Mouse (Mus musculus): Measurements from ENCODE around the gene Tbca. TPM values are rescaled to one million over a fixed set of nuclear protein-coding genes. Genes with fewer than 3 reads are reported as not detected.

The Tbca gene
- polyA plus RNA-seq, 1 experiment from 2014 or later, result 255 TPM

DNA sequence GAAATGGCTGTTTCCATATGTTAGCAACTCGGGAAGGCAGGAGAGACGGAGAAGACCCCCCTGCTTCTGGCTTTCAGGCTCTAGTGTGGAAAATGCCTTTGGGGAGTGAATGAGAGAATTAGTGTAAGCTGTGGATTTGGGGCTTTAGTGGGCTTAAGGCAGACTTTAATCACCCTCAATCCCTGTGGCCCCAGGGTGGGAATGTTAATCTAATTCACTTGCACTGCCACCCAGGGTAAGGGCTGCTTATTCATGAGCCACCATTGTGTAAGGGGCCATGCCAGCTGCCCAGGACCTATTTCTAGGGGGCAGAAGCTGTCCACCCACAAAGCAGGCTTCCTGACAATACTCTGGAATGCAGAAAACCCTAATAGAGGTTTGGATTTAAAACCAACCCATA, 78.2 kb downstream of the Tbca start:
- Histone ChIP-seq H3K9ac (ENCODE audit: low read depth, low read length) (no peak overlapping the region), H3K27me3 (ENCODE audit: control insufficient read depth, insufficient read depth, low read length) (peaks cover 64% of the 10 kb centered on the region), H3K4me2 (replicated peaks; ENCODE audit: low read depth, low read length) (no peak overlapping the region), H3K4me3 (ENCODE audit: low read length) (no peak overlapping the region), H3K4me1 (ENCODE audit: control insufficient read depth, insufficient read depth, low read length) (0 out of 2 replicates have a peak, but pooled peaks cover 3% of the 10 kb centered on the region), H3K27ac (ENCODE audit: low read depth, low read length) (no peak overlapping the region), H3K36me3 (ENCODE audit: control insufficient read depth, insufficient read depth, low read length) (no peaks in the 10 kb centered on the region), H3K9me3 (ENCODE audit: control insufficient read depth, low read length) (no peaks in the 10 kb centered on the region)
- 45% methylated on average over 2 of the region's 2 CpGs for WGBS
- ATAC-seq (ENCODE audit: low FRiP score, low TSS enrichment), result no peak

- 0 out of 2 replicates have a peak, but pooled peaks cover 3% of the 10 kb centered on the region for H3K4me1 ChIP-seq (ENCODE audit: control insufficient read depth, insufficient read depth, low read length)
- no peak overlapping the region for H3K27ac ChIP-seq (ENCODE audit: low read depth, low read length)
- no peaks in the 10 kb centered on the region for H3K36me3 ChIP-seq (ENCODE audit: control insufficient read depth, insufficient read depth, low read length)
- ATAC-seq (ENCODE audit: low FRiP score, low TSS enrichment), result no peak
- no peaks in the 10 kb centered on the region for H3K9me3 ChIP-seq (ENCODE audit: control insufficient read depth, low read length)
- H3K9ac ChIP-seq (ENCODE audit: low read depth, low read length), result no peak overlapping the region
- 57% methylated on average over 4 of the region's 4 CpGs for WGBS
- H3K4me2 ChIP-seq (replicated peaks; ENCODE audit: low read depth, low read length), result no peak overlapping the region
- H3K4me3 ChIP-seq (ENCODE audit: low read length), result no peak overlapping the region
- peaks cover 73% of the 10 kb centered on the region for H3K27me3 ChIP-seq (ENCODE audit: control insufficient read depth, insufficient read depth, low read length)
Observed at GRCm38 (mm10) chr13:94867772-94868171, 79.1 kb downstream of the Tbca start.

DNA sequence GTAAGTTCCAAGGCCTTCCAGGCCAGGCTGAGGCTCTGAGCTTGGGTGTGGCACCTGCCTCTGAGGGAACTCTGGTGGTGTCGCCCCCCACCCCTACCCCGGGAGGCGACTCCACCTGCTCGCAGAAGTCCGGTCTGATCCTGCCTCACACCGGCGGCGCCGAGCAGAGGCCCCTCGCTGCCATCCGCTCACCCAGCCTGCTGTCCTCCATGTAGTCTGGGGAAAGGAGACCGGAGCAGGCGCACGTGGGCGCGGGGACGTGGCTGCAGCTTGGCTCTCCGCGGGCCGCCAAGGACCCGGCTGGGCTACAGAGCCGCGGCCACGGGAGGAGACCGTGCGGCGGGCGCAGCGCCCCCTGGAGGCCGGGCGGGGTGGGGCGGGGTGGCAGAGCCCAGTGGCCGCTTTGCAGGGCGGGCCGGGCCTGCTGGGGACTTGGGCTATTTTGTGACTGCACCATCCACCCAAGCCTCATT, 79.8 kb downstream of the Tbca start:
- ATAC-seq (ENCODE audit: low FRiP score, low TSS enrichment), result peak; percentile 87

DNA sequence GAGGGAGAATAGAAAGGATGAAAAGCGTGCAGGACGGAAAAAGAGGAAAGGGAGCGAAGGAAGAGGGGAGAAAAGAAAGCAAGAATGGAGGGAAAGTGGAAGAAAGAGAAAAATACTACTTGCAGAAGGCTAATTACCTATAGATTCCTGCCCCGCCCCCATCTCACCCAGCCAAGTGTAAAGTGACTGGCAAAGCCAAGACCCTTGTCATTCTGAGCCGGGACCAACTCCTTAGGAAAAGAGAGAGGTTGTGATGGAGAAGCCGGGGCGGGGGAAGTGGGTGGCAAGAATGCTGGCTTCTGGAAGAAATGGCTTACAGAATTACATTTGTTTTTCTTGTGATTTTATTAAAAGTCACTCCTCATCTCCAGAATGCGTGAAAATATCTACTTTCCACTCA, 80.8 kb downstream of the Tbca start:
- Histone ChIP-seq H3K4me1 (ENCODE audit: control insufficient read depth, insufficient read depth, low read length) (peaks cover 3% of the 10 kb centered on the region; the same call in 1 of the 2 replicates), H3K36me3 (ENCODE audit: control insufficient read depth, insufficient read depth, low read length) (no peaks in the 10 kb centered on the region), H3K9me3 (ENCODE audit: control insufficient read depth, low read length) (no peaks in the 10 kb centered on the region), H3K27me3 (ENCODE audit: control insufficient read depth, insufficient read depth, low read length) (peaks cover 80% of the 10 kb centered on the region), H3K4me3 (ENCODE audit: low read length) (peak overlapping the region; percentile 35), H3K9ac (ENCODE audit: low read depth, low read length) (no peak overlapping the region), H3K4me2 (replicated peaks; ENCODE audit: low read depth, low read length) (no peak overlapping the region), H3K27ac (ENCODE audit: low read depth, low read length) (no peak overlapping the region)
- 3% methylated on average over 8 of the region's 8 CpGs for WGBS
- no peak for ATAC-seq (ENCODE audit: low FRiP score, low TSS enrichment)

More for the DNA sequence above, 79.8 kb downstream of the Tbca start:
- H3K4me1 ChIP-seq (ENCODE audit: control insufficient read depth, insufficient read depth, low read length), result peaks cover 3% of the 10 kb centered on the region; the same call in 1 of the 2 replicates
- peak overlapping the region; percentile 35 for H3K4me3 ChIP-seq (ENCODE audit: low read length)
- 2% methylated on average over 29 of the region's 35 CpGs for WGBS
- H3K27me3 ChIP-seq (ENCODE audit: control insufficient read depth, insufficient read depth, low read length), result peaks cover 74% of the 10 kb centered on the region
- no peaks in the 10 kb centered on the region for H3K9me3 ChIP-seq (ENCODE audit: control insufficient read depth, low read length)
- peak overlapping the region; percentile 12; the same call in 1 of the 2 replicates for H3K9ac ChIP-seq (ENCODE audit: low read depth, low read length)
- H3K4me2 ChIP-seq (replicated peaks; ENCODE audit: low read depth, low read length), result peak overlapping the region; percentile 52
- H3K27ac ChIP-seq (ENCODE audit: low read depth, low read length), result no peak overlapping the region
- no peaks in the 10 kb centered on the region for H3K36me3 ChIP-seq (ENCODE audit: control insufficient read depth, insufficient read depth, low read length)

DNA sequence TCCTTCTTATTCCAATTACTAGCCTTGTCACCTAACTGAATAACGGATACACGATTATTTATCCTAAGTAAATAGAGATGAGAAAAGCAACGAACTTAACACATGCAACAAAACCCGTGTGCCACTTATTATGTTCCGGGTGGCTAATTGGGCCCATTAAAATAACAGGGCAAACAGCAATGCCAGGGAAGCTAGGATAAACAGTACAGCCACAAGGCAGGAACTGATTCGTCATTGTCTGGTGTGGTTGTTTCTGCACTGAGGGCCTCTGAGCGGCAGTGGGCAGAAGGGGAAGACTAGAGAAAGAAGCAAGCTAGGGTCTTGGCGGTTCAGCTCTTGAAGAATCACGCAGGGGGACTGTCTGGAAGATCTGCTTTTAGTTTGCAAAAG, 81.4 kb downstream of the Tbca start:
- no peak for ATAC-seq (ENCODE audit: low FRiP score, low TSS enrichment)
- peaks cover 85% of the 10 kb centered on the region for H3K27me3 ChIP-seq (ENCODE audit: control insufficient read depth, insufficient read depth, low read length)
- H3K4me1 ChIP-seq (ENCODE audit: control insufficient read depth, insufficient read depth, low read length), result peaks cover 3% of the 10 kb centered on the region; the same call in 1 of the 2 replicates
- 3% methylated on average over 9 of the region's 9 CpGs for WGBS
- H3K36me3 ChIP-seq (ENCODE audit: control insufficient read depth, insufficient read depth, low read length), result no peaks in the 10 kb centered on the region
- no peak overlapping the region for H3K9ac ChIP-seq (ENCODE audit: low read depth, low read length)
- no peak overlapping the region for H3K27ac ChIP-seq (ENCODE audit: low read depth, low read length)
- H3K4me2 ChIP-seq (replicated peaks; ENCODE audit: low read depth, low read length), result no peak overlapping the region
- no peak overlapping the region for H3K4me3 ChIP-seq (ENCODE audit: low read length)
- no peaks in the 10 kb centered on the region for H3K9me3 ChIP-seq (ENCODE audit: control insufficient read depth, low read length)

GRCm38 (mm10) chr13:94870461-94871186, 81.9 kb downstream of the Tbca start:
- H3K27me3 ChIP-seq (ENCODE audit: control insufficient read depth, insufficient read depth, low read length), result peaks cover 91% of the 10 kb centered on the region
- under 1% methylated on average over 21 of the region's 21 CpGs for WGBS
- H3K36me3 ChIP-seq (ENCODE audit: control insufficient read depth, insufficient read depth, low read length), result no peaks in the 10 kb centered on the region
- no peaks in the 10 kb centered on the region for H3K9me3 ChIP-seq (ENCODE audit: control insufficient read depth, low read length)
- peaks cover 3% of the 10 kb centered on the region; the same call in 1 of the 2 replicates for H3K4me1 ChIP-seq (ENCODE audit: control insufficient read depth, insufficient read depth, low read length)
- no peak overlapping the region for H3K4me2 ChIP-seq (replicated peaks; ENCODE audit: low read depth, low read length)
- no peak overlapping the region for H3K9ac ChIP-seq (ENCODE audit: low read depth, low read length)
- no peak overlapping the region for H3K4me3 ChIP-seq (ENCODE audit: low read length)
- no peak for ATAC-seq (ENCODE audit: low FRiP score, low TSS enrichment)
- no peak overlapping the region for H3K27ac ChIP-seq (ENCODE audit: low read depth, low read length)

DNA sequence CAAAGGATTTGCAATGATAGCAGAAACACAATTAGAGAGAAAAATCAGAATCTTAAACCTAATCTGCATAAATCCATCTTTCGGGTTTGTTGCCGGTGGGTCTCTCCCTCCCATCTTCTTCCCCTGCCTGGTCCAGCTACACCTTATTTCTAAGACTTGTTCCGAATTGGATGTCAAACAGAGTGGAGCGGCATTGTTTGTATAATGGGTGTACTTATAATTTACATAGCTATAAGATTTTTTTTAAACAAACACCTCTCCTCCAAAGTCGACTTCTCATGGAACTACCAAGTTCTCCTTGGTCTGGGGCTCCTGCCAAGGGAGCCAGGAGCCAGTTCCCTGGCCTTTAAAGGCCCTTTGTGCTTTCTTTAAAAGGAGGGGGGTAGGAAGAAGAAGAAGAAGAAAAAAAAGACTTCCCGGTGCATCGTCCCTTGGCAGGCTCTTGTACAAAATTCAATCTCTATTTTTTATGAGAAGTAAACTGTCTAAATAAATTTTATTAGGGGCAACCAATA, 83.2 kb downstream of the Tbca start:
- Histone ChIP-seq H3K4me3 (ENCODE audit: low read length) (no peak overlapping the region), H3K36me3 (ENCODE audit: control insufficient read depth, insufficient read depth, low read length) (no peaks in the 10 kb centered on the region), H3K27me3 (ENCODE audit: control insufficient read depth, insufficient read depth, low read length) (peaks cover 97% of the 10 kb centered on the region), H3K9me3 (ENCODE audit: control insufficient read depth, low read length) (no peaks in the 10 kb centered on the region), H3K4me1 (ENCODE audit: control insufficient read depth, insufficient read depth, low read length) (peaks cover 3% of the 10 kb centered on the region; the same call in 1 of the 2 replicates), H3K27ac (ENCODE audit: low read depth, low read length) (no peak overlapping the region), H3K9ac (ENCODE audit: low read depth, low read length) (no peak overlapping the region), H3K4me2 (replicated peaks; ENCODE audit: low read depth, low read length) (no peak overlapping the region)
- no peak for ATAC-seq (ENCODE audit: low FRiP score, low TSS enrichment)
- 1% methylated on average over 7 of the region's 7 CpGs for WGBS

DNA sequence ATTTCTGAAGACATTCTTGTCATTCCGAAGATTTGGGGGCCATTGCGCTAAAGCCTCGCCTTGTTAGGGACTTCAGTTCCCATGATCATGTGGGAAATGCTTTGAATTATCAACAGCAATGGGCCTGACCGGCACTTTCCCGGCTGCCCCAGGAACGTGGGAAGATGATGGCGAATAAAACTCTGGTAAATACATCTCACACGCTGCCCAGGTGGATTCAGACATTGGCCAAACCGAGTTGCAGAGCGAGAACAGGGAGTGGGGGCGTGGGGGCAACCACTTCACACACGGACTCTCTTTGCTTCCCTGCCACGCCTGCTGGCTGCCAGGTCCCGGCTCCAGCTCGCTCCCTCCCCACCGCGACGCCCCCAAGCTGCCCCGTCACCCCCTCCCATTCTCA, 83.7 kb downstream of the Tbca start:
- H3K27me3 ChIP-seq (ENCODE audit: control insufficient read depth, insufficient read depth, low read length), result peaks cover 97% of the 10 kb centered on the region
- no peak overlapping the region for H3K9ac ChIP-seq (ENCODE audit: low read depth, low read length)
- H3K27ac ChIP-seq (ENCODE audit: low read depth, low read length), result no peak overlapping the region
- under 1% methylated on average over 19 of the region's 19 CpGs for WGBS
- H3K9me3 ChIP-seq (ENCODE audit: control insufficient read depth, low read length), result no peaks in the 10 kb centered on the region
- peaks cover 3% of the 10 kb centered on the region; the same call in 1 of the 2 replicates for H3K4me1 ChIP-seq (ENCODE audit: control insufficient read depth, insufficient read depth, low read length)
- ATAC-seq (ENCODE audit: low FRiP score, low TSS enrichment), result no peak
- no peak overlapping the region for H3K4me2 ChIP-seq (replicated peaks; ENCODE audit: low read depth, low read length)
- H3K36me3 ChIP-seq (ENCODE audit: control insufficient read depth, insufficient read depth, low read length), result no peaks in the 10 kb centered on the region
- no peak overlapping the region for H3K4me3 ChIP-seq (ENCODE audit: low read length)
